Mouse (Mus musculus) brain, embryonic 14.5 days (tissue): ENCODE data around the gene Mfap3l.

Experiments
- CTCF ChIP-seq: fragments of 200-500 bp; IDR thresholded peaks from 2 replicates; pipeline ENCODE4 v1.5.1; 2012; ENCODE audit warnings: inconsistent platforms, mild to moderate bottlenecking, moderate library complexity, borderline replicate concordance; ENCODE audit not compliant: insufficient read depth, insufficient read length; ENCODE audit errors: extremely low read depth
- POLR2A ChIP-seq: fragments of 200-500 bp; IDR thresholded peaks from 2 replicates; pipeline ENCODE4 v1.6.1; 2012; ENCODE audit warnings: mild to moderate bottlenecking, inconsistent platforms, borderline replicate concordance; ENCODE audit not compliant: poor library complexity, insufficient read depth, insufficient read length, severe bottlenecking; ENCODE audit errors: extremely low read depth

GRCm38 (mm10) chr8:60711516-60712086 is 79.0 kb downstream of the Mfap3l start:
- no peak for TF ChIP-seq POLR2A
- TF ChIP-seq CTCF, result no peak
